Comparison of ENCODE assay signal across 7 mouse cellular contexts in the genomic region with DNA sequence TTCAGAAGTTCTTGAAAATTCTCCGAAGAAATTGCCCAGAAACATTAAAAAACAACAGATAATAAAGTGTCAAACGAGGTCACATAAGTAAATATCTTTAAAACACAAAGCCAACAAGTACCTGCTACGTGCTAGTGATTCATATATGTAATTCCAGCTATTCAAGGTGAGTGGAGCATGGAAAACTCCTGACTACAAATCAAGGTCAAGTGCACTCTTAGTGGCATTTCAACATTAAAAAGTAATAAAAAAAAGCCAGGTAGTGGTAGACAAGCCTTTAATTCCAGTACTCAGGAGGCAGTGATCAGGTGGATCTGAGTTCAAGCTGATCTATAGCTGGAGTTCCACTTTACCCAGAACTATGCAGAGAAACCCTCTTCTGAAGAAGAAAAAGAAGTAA. TPM values are rescaled to one million over a fixed set of nuclear protein-coding genes. Genes with fewer than 3 reads are reported as not detected.
DNase-seq lines count a peak whose midpoint lies in the region; ATAC-seq and TF ChIP-seq lines count a peak whose summit lies in the region.

No protein-coding gene starts in this region.

- no peaks in the 10 kb centered on the region for H3K27me3 ChIP-seq in kidney, embryonic 16.5 days (ENCODE audit: insufficient read depth, low read length)
- H3K27me3 ChIP-seq in embryonic facial prominence, embryonic 13.5 days, result no peaks in the 10 kb centered on the region
- H3K27me3 ChIP-seq in forebrain, postnatal 0 days (ENCODE audit: insufficient read depth, low read length), result no peaks in the 10 kb centered on the region
- H3K27me3 ChIP-seq in midbrain, embryonic 13.5 days, result no peaks in the 10 kb centered on the region

- H3K4me2 ChIP-seq in kidney, embryonic 16.5 days (replicated peaks; ENCODE audit: low read depth, low read length), result peak overlapping the region; percentile 72; the same call in 1 of the 2 replicates
- peak overlapping the region; percentile 78 for H3K4me2 ChIP-seq in embryonic facial prominence, embryonic 13.5 days
- peak overlapping the region; percentile 95; the same call in 1 of the 2 replicates for H3K4me2 ChIP-seq in forebrain, postnatal 0 days (ENCODE audit: low read depth)
- H3K4me2 ChIP-seq in midbrain, embryonic 13.5 days (replicated peaks), result peak overlapping the region; percentile 74; the same call in 1 of the 2 replicates

- no peaks in the 10 kb centered on the region for H3K36me3 ChIP-seq in kidney, embryonic 16.5 days (ENCODE audit: insufficient read depth, low read length)
- H3K36me3 ChIP-seq in embryonic facial prominence, embryonic 13.5 days, result no peaks in the 10 kb centered on the region
- no peaks in the 10 kb centered on the region for H3K36me3 ChIP-seq in forebrain, postnatal 0 days (ENCODE audit: insufficient read depth)
- H3K36me3 ChIP-seq in midbrain, embryonic 13.5 days, result no peaks in the 10 kb centered on the region

- peak overlapping the region; percentile 66; the same call in 1 of the 2 replicates for H3K4me3 ChIP-seq in kidney, embryonic 16.5 days (ENCODE audit: low read length)
- no peak overlapping the region for H3K4me3 ChIP-seq in embryonic facial prominence, embryonic 13.5 days
- H3K4me3 ChIP-seq in forebrain, postnatal 0 days (ENCODE audit: low read depth, low read length), result no peak overlapping the region
- peak overlapping the region; percentile 73; the same call in 1 of the 2 replicates for H3K4me3 ChIP-seq in midbrain, embryonic 13.5 days (replicated peaks)

- no peak overlapping the region for H3K27ac ChIP-seq in kidney, embryonic 16.5 days (ENCODE audit: low read length)
- H3K27ac ChIP-seq in embryonic facial prominence, embryonic 13.5 days, result no peak overlapping the region
- H3K27ac ChIP-seq in forebrain, postnatal 0 days (ENCODE audit: low read depth, low read length), result no peak overlapping the region
- H3K27ac ChIP-seq in midbrain, embryonic 13.5 days, result no peak overlapping the region

- no peaks in the 10 kb centered on the region for H3K9me3 ChIP-seq in kidney, embryonic 16.5 days (ENCODE audit: low read length)
- H3K9me3 ChIP-seq in embryonic facial prominence, embryonic 13.5 days, result no peaks in the 10 kb centered on the region
- H3K9me3 ChIP-seq in forebrain, postnatal 0 days (ENCODE audit: low read length), result no peaks in the 10 kb centered on the region
- H3K9me3 ChIP-seq in midbrain, embryonic 13.5 days, result no peaks in the 10 kb centered on the region

- WGBS in kidney, embryonic 16.5 days, result 70% methylated on average over 3 of the region's 3 CpGs
- WGBS in embryonic facial prominence, embryonic 13.5 days, result 77% methylated on average over 3 of the region's 3 CpGs
- WGBS in forebrain, postnatal 0 days, result 74% methylated on average over 3 of the region's 3 CpGs
- WGBS in midbrain, embryonic 13.5 days, result 77% methylated on average over 3 of the region's 3 CpGs

- TF ChIP-seq CTCF in forebrain, postnatal 0 days (IDR thresholded peaks at IDR 0.05; ENCODE audit: low read depth), result no peak

- H3K9ac ChIP-seq in kidney, embryonic 16.5 days (replicated peaks; ENCODE audit: low read length), result 0 out of 2 replicates have a peak overlapping the region, but pooled peaks have one; percentile 44
- H3K9ac ChIP-seq in embryonic facial prominence, embryonic 13.5 days, result no peak overlapping the region
- no peak overlapping the region for H3K9ac ChIP-seq in forebrain, postnatal 0 days
- H3K9ac ChIP-seq in midbrain, embryonic 13.5 days (replicated peaks), result no peak overlapping the region

- no peak for DNase-seq in kidney, postnatal 10 days
- no peak for DNase-seq in forebrain, postnatal 0 days
- DNase-seq in urinary bladder, postnatal 25 days (ENCODE audit: low spot score), result no peak

- H3K4me1 ChIP-seq in kidney, embryonic 16.5 days (ENCODE audit: insufficient read depth, low read length), result peaks cover 15% of the 10 kb centered on the region
- peaks cover 11% of the 10 kb centered on the region for H3K4me1 ChIP-seq in embryonic facial prominence, embryonic 13.5 days
- H3K4me1 ChIP-seq in forebrain, postnatal 0 days (ENCODE audit: insufficient read depth), result peaks cover 10% of the 10 kb centered on the region
- H3K4me1 ChIP-seq in midbrain, embryonic 13.5 days (replicated peaks), result peaks cover 23% of the 10 kb centered on the region

- ATAC-seq in kidney, embryonic 16.5 days (ENCODE audit: low FRiP score, low TSS enrichment), result no peak
- no peak for ATAC-seq in embryonic facial prominence, embryonic 13.5 days (ENCODE audit: insufficient number of reproducible peaks, insufficient read depth, low FRiP score, low TSS enrichment, low read depth)
- no peak for ATAC-seq in forebrain, postnatal 0 days
- ATAC-seq in midbrain, embryonic 13.5 days, result no peak
- no peak for ATAC-seq in megakaryocyte-erythroid progenitor cell, adult 5-6 weeks (replicated peaks; ENCODE audit: low FRiP score, low TSS enrichment, poor library complexity, severe bottlenecking)

RNA-seq across cellular contexts. Expression of a gene that starts 0.9 kb away (rescaled TPM):
- 37.8 and 38.7 TPM in 2 replicates for polyA plus RNA-seq in kidney, embryonic 16.5 days (2015; fragmentation: Nextera tagmentation; extraction: Ambion mirVana)
- polyA plus RNA-seq in embryonic facial prominence, embryonic 13.5 days (2015; fragmentation: Nextera tagmentation; extraction: Ambion mirVana), result 40.2 and 43.2 TPM in 2 replicates
- total RNA-seq in forebrain, postnatal 0 days (2014; rRNA removed), result 25.5 and 25.6 TPM in 2 replicates
- polyA plus RNA-seq in forebrain, postnatal 0 days (2015; fragmentation: Nextera tagmentation; extraction: Ambion mirVana), result 21.2 and 22.9 TPM in 2 replicates
- 24.3 and 26.2 TPM in 2 replicates for polyA plus RNA-seq in midbrain, embryonic 13.5 days (2015; fragmentation: Nextera tagmentation; extraction: Ambion mirVana)
- 54.2 and 55.1 TPM in 2 replicates for total RNA-seq in megakaryocyte-erythroid progenitor cell, adult 5-6 weeks (2014; fragmentation: Nextera tagmentation)
- 47.7 and 57.5 TPM in 2 replicates for total RNA-seq in megakaryocyte-erythroid progenitor cell, adult 5-6 weeks (2017)

RNA-seq across cellular contexts. Expression of a gene that starts 1.5 kb away (rescaled TPM):
- polyA plus RNA-seq in kidney, embryonic 16.5 days (2015; fragmentation: Nextera tagmentation; extraction: Ambion mirVana), result 3.1 and 3.8 TPM in 2 replicates
- 1.5 and 2.0 TPM in 2 replicates for polyA plus RNA-seq in embryonic facial prominence, embryonic 13.5 days (2015; fragmentation: Nextera tagmentation; extraction: Ambion mirVana)
- 4.2 and 4.3 TPM in 2 replicates for total RNA-seq in forebrain, postnatal 0 days (2014; rRNA removed)
- 0.84 and 1.2 TPM in 2 replicates for polyA plus RNA-seq in forebrain, postnatal 0 days (2015; fragmentation: Nextera tagmentation; extraction: Ambion mirVana)
- 1.9 and 2.0 TPM in 2 replicates for polyA plus RNA-seq in midbrain, embryonic 13.5 days (2015; fragmentation: Nextera tagmentation; extraction: Ambion mirVana)
- total RNA-seq in megakaryocyte-erythroid progenitor cell, adult 5-6 weeks (2014; fragmentation: Nextera tagmentation), result 6.3 and 11.8 TPM in 2 replicates
- total RNA-seq in megakaryocyte-erythroid progenitor cell, adult 5-6 weeks (2017), result 8.4 and 9.7 TPM in 2 replicates

Comparison
In these comparisons a context has a peak if more than half of its experiments do, and no peak if none do; other contexts are left out.
1. H3K4me3 ChIP-seq: peak in kidney, embryonic 16.5 days (single experiment) and midbrain, embryonic 13.5 days (single experiment); none in embryonic facial prominence, embryonic 13.5 days (single experiment) and forebrain, postnatal 0 days (single experiment).
2. Peak in every context shown above with its lines, with median percentiles within 50 percentile points of each other: H3K4me2 ChIP-seq.